Mouse (Mus musculus): ENCODE measurements around the gene Cebpb.

DNA sequence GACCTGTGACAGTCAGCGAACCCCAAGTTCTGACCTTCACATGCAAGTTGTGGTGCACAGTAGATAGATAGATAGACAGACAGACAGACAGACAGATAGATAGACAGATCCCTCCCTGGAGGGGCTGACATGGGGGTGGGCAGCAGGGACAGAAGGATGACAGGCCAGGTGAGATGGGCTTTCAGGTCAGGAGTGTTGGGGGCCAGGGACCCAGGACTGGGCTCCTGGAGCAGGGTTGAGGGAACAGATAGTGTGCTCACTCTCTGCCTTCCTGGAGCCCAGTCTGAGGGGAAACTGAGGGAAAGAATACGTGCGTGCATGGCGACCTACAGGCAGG is 1.5 kb upstream of the Cebpb start:
- TF ChIP-seq POLR2A (IDR thresholded peaks at IDR 0.05; ENCODE audit: low read depth, low read length) (no peak), CTCF (IDR thresholded peaks at IDR 0.05; ENCODE audit: extremely low read depth, insufficient read depth, insufficient read length, insufficient replicate concordance) (no peak)
